Mouse (Mus musculus) mesoderm, embryonic 11.5 days (tissue): ENCODE measurements around the gene Papolg.
"Not testable (repeated sequence)": the region's sequence is repeated elsewhere in the genome, so short reads cannot be mapped to it uniquely, and the experiment has no call there.

Experiments
- DNase-seq: peaks from one replicate; pipeline ENCODE4 v3.0.0-alpha.2; 2012; ENCODE audit warnings: low read depth, low spot score

Papolg gene

GRCm38 (mm10) chr11:23895060-23895426, at the start of gene Papolg:
Gene Papolg (minus strand): TSS chr11:23895253.
- peak; percentile 93 for DNase-seq

GRCm38 (mm10) chr11:23928146-23928545, 33.1 kb upstream of the Papolg start:
- not testable (repeated sequence) for DNase-seq

GRCm38 (mm10) chr11:23927643-23928042, 32.6 kb upstream of the Papolg start:
- peak; percentile 9 for DNase-seq

GRCm38 (mm10) chr11:23913824-23914223, 18.8 kb upstream of the Papolg start:
- not testable (repeated sequence) for DNase-seq

GRCm38 (mm10) chr11:23903909-23904308, 8.9 kb upstream of the Papolg start:
- DNase-seq: no peak

GRCm38 (mm10) chr11:23894141-23895059, 653 bp downstream of the Papolg start:
- DNase-seq: peak; percentile 14

GRCm38 (mm10) chr11:23893556-23893955, 1.5 kb downstream of the Papolg start:
- no peak for DNase-seq

- no peak for DNase-seq
Measured at GRCm38 (mm10) chr11:23864326-23864725, 30.7 kb downstream of the Papolg start.

GRCm38 (mm10) chr11:23856723-23857112, 38.3 kb downstream of the Papolg start:
- DNase-seq: no peak

- no peak for DNase-seq
Measured at GRCm38 (mm10) chr11:23856054-23856722, 38.9 kb downstream of the Papolg start.

- peak; percentile 63 for DNase-seq
Measured at GRCm38 (mm10) chr11:23855182-23855802, 39.8 kb downstream of the Papolg start.

GRCm38 (mm10) chr11:23853306-23853705, 41.7 kb downstream of the Papolg start:
- no peak for DNase-seq

- DNase-seq: no peak
Measured at GRCm38 (mm10) chr11:23846016-23846815, 48.8 kb downstream of the Papolg start.

GRCm38 (mm10) chr11:23823244-23823643, 71.8 kb downstream of the Papolg start:
- DNase-seq: no peak

- no peak for DNase-seq
Measured at GRCm38 (mm10) chr11:23821652-23822051, 73.4 kb downstream of the Papolg start.

- no peak for DNase-seq
Measured at GRCm38 (mm10) chr11:23820977-23821376, 74.1 kb downstream of the Papolg start.

- no peak for DNase-seq
Measured at GRCm38 (mm10) chr11:23818745-23819144, 76.3 kb downstream of the Papolg start.
